Mouse (Mus musculus) kidney, postnatal 0 days (tissue): ENCODE measurements around the gene Agbl4. TPM values are rescaled to one million over a fixed set of nuclear protein-coding genes. Genes with fewer than 3 reads are reported as not detected.
A peak's percentile ranks its signal among the peaks of the same experiment; 100 is the strongest.

Source experiments
- ATAC-seq: fragments of 200-750 bp; cut with Nextera tagmentation; replicated peaks from 2 replicates; pipeline ENCODE4 v1.8.0; 2017; ENCODE audit warnings: low read depth, moderate number of reproducible peaks, moderate TSS enrichment, moderate library complexity; ENCODE audit not compliant: low FRiP score
- DNase-seq: peaks from one replicate; pipeline ENCODE4 v3.0.0-alpha.2; 2016; ENCODE audit warnings: low spot score
- H3K27ac ChIP-seq: fragments of 300-500 bp; sonication (generic); 2 replicates; pipeline ENCODE4 v1.5.1; 2014; ENCODE audit warnings: mild to moderate bottlenecking
- H3K27me3 ChIP-seq: fragments of 300-500 bp; sonication (generic); 2 replicates; pipeline ENCODE4 v1.6.1; 2014; ENCODE audit warnings: low read length, mixed read lengths; ENCODE audit not compliant: insufficient read depth
- H3K36me3 ChIP-seq: fragments of 300-500 bp; sonication (generic); 2 replicates; pipeline ENCODE4 v1.6.1; 2014; ENCODE audit warnings: low read length, mixed read lengths; ENCODE audit not compliant: insufficient read depth
- H3K4me1 ChIP-seq: fragments of 300-500 bp; sonication (generic); replicated peaks from 2 replicates; pipeline ENCODE4 v1.6.1; 2014; ENCODE audit warnings: antibody characterized with exemption, low read length, mixed read lengths; ENCODE audit not compliant: insufficient read depth
- H3K4me2 ChIP-seq: fragments of 300-500 bp; sonication (generic); 2 replicates; pipeline ENCODE4 v1.6.1; 2014; ENCODE audit warnings: mild to moderate bottlenecking, low read length, moderate library complexity, mixed read lengths
- H3K4me3 ChIP-seq: fragments of 300-500 bp; sonication (generic); replicated peaks from 2 replicates; pipeline ENCODE4 v1.5.1; 2014; ENCODE audit warnings: low read depth, low read length
- H3K9ac ChIP-seq: fragments of 300-500 bp; sonication (generic); 2 replicates; pipeline ENCODE4 v1.6.1; 2014; ENCODE audit warnings: low read depth, low read length
- H3K9me3 ChIP-seq: fragments of 300-500 bp; sonication (generic); replicated peaks from 2 replicates; pipeline ENCODE4 v1.6.1; 2016; ENCODE audit warnings: low read length, inconsistent platforms, mixed read lengths
- CTCF ChIP-seq: IDR thresholded peaks from 2 replicates; pipeline ENCODE4 v1.5.1; 2016; ENCODE audit warnings: antibody characterized with exemption, low read depth, mild to moderate bottlenecking, moderate library complexity
- WGBS: fragments of 180-500 bp; shearing (Covaris S2); extraction: QIAGEN DNeasy Blood & Tissue Kit; methylation state at CpG from one replicate; pipeline ENCODE4 v1.1.7; 2014; 5-methylcytosine and 5-hydroxymethylcytosine counted together
- polyA plus RNA-seq: library from polyadenylated mRNA; unstranded; fragments of >200 nt; fragmentation: Nextera tagmentation; extraction: Ambion mirVana; gene quantifications from 2 replicates; pipeline ENCODE4 v1.2.1, GENCODE M21; 2015

Agbl4 gene
- polyA plus RNA-seq, 1 experiment from 2014 or later, result 0.28 TPM

DNA sequence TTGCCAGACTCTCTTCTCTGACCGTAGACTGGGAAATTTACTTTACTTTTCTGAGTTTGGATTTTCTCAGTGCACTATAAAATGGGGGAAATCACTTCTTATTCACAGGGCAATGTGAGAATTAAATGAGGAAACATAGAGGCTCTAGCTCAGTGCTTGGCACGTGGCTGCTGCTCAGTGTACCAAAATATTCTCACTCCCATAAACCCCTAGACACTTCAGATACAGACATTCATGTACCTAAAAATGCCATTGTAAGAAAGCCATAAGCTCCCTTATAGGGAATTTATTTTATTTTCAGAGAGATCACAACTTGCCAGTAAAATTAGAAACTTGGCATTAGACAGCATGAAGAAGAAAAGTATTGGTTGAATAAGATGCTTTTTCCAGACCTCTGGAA lies 883.5 kb downstream of the Agbl4 start:
- 72% methylated on average over 2 of the region's 2 CpGs for WGBS
- TF ChIP-seq CTCF, result no peak
- Histone ChIP-seq H3K36me3 (no peaks in the 10 kb centered on the region), H3K9ac (no peak overlapping the region), H3K27ac (no peak overlapping the region), H3K27me3 (no peaks in the 10 kb centered on the region), H3K9me3 (no peaks in the 10 kb centered on the region), H3K4me1 (no peaks in the 10 kb centered on the region), H3K4me2 (no peak overlapping the region), H3K4me3 (no peak overlapping the region)
- ATAC-seq (no peak), DNase-seq (no peak)

DNA sequence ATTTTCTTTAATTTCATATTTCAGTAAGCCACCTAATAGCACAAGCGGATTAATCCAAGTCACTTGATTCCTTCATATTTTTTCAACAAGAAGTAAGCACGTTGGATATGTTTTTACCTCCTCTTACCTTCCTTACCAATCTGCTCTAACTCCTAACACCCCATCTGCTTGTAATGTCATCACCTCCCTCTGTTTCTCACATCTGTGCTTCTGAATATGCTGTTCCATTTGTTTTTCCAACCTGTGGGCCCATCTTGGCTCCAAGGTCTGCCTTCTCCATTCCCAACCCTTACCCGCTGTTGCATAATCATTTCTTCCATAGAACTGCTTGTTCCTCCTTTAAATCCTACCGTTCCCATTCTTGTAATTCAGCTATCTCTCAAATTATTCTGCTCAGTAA lies 884.4 kb downstream of the Agbl4 start:
- H3K36me3 ChIP-seq, result no peaks in the 10 kb centered on the region
- no peak overlapping the region for H3K4me2 ChIP-seq
- no peak overlapping the region for H3K4me3 ChIP-seq
- DNase-seq, result no peak
- 92% methylated on average over 4 of the region's 4 CpGs for WGBS
- no peak for ATAC-seq
- no peak overlapping the region for H3K9ac ChIP-seq
- H3K4me1 ChIP-seq, result no peaks in the 10 kb centered on the region
- H3K9me3 ChIP-seq, result no peaks in the 10 kb centered on the region
- H3K27ac ChIP-seq, result no peak overlapping the region
- no peaks in the 10 kb centered on the region for H3K27me3 ChIP-seq
- TF ChIP-seq CTCF, result no peak

DNA sequence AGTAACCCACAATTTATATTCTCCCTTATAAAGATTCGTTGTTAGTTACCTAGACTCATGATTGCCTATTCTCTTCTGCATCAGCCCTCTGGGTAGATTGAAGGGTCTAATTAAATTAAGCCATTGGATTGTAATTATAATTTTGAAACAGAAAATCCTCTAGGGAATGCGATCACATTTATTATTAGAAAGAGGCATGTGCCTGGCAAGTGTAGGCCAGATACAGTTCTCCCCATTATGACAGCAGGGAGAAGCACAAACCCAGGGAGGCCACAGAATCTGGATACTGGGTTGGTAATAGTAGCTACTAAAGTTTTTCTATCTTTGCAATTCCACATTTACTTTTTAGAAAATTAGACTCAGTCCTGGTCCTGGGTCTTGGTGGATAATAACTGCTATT lies 887.2 kb downstream of the Agbl4 start:
- H3K27ac ChIP-seq, result no peak overlapping the region
- no peaks in the 10 kb centered on the region for H3K27me3 ChIP-seq
- no peak for ATAC-seq
- no peaks in the 10 kb centered on the region for H3K4me1 ChIP-seq
- H3K4me2 ChIP-seq, result no peak overlapping the region
- no peak for DNase-seq
- no peak for TF ChIP-seq CTCF
- no peak overlapping the region for H3K9ac ChIP-seq
- H3K4me3 ChIP-seq, result no peak overlapping the region
- no peaks in the 10 kb centered on the region for H3K36me3 ChIP-seq
- WGBS, result 88% methylated on average over 2 of the region's 2 CpGs
- no peaks in the 10 kb centered on the region for H3K9me3 ChIP-seq

DNA sequence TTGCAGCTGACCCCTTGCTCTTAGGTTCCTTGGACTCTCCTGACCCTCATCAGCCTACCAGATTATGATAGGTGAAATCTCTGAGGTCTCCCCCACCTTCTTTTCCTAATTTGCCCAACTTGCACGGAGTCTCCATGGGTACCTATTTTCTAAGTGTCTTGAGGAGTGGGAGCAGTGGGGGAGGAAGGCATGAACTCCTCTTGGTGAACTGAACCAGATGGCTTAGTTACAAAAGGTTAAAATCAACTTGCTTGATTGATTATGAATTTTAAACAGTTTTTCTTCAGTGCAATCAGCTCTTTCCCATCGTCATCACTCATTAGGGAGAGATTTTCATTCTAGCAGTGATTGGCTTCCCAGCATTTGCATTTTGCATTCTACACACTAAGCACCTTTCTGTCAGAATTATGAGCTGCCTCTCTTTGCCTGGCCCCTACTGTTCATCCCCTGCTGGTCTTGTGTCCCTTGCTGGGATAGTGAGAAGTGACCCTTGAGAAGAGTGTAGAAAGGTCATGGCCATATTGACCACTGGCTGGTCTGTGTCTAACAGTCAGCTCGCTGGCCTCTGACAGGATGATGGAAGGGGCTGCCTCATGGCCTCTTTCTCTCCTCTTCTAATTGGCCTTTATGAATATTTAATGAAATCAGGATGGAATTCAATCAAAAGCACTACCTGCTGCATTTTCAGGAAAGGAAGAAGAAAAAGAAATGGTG lies 897.2 kb downstream of the Agbl4 start:
- H3K4me2 ChIP-seq, result no peak overlapping the region
- H3K4me3 ChIP-seq, result no peak overlapping the region
- H3K36me3 ChIP-seq, result no peaks in the 10 kb centered on the region
- no peak for TF ChIP-seq CTCF
- DNase-seq (no peak), ATAC-seq (no peak)
- H3K4me1 ChIP-seq, result no peaks in the 10 kb centered on the region
- no peak overlapping the region for H3K27ac ChIP-seq
- H3K9me3 ChIP-seq, result no peaks in the 10 kb centered on the region
- no peaks in the 10 kb centered on the region for H3K27me3 ChIP-seq
- no peak overlapping the region for H3K9ac ChIP-seq
- 66% methylated on average over 3 of the region's 3 CpGs for WGBS

DNA sequence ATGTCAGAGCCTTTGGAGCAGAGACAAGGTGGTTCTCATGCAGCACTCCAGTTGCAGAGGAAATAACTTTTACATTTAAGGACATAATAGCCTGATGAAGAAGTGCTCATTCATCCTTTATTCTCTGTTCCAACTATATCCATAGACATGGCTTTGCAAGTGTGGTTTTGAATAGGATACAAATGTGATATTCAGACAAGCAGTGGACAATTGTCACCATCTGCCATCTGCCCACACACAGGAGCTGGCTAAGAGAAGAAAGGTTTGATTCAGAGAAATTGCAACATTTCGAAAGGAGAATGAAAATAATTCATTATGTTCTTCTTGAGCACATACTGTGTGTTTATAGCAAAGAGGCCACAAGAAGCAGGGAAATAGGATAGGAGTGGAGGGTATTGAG lies 909.1 kb downstream of the Agbl4 start:
- no peak for TF ChIP-seq CTCF

DNA sequence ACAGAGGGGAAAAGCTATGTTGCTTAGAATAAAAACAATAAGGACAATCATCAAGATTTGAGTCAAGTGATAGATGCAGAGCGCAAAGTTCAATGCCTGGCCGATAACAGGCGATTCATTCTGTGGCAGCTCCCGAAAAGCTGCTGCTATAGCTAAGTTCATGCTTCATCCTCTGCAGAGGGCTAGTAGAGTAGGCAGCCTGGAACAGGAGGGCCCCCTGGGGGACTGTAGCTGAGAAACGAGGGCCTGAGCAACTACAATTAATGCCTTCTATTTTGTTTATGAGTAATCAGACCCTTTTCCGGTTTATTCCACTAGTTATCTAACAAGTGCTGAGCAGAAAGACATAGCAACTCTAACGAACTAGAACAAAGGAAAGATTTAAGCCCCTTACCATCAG lies 909.7 kb downstream of the Agbl4 start:
- Histone ChIP-seq H3K9me3 (no peaks in the 10 kb centered on the region; the same call in 1 of the 2 replicates), H3K9ac (no peak overlapping the region), H3K27ac (no peak overlapping the region), H3K4me1 (no peaks in the 10 kb centered on the region), H3K36me3 (no peaks in the 10 kb centered on the region), H3K4me3 (no peak overlapping the region), H3K27me3 (no peaks in the 10 kb centered on the region), H3K4me2 (no peak overlapping the region)
- ATAC-seq (no peak), DNase-seq (no peak)
- TF ChIP-seq CTCF, result peak; percentile 31; the same call in 1 of the 2 replicates
- whole genome bisulfite sequencing, result 61% methylated on average over 7 of the region's 7 CpGs

More for the DNA sequence above, 909.1 kb downstream of the Agbl4 start:
- Histone ChIP-seq H3K9ac (no peak overlapping the region), H3K4me2 (no peak overlapping the region), H3K4me1 (no peaks in the 10 kb centered on the region), H3K27me3 (no peaks in the 10 kb centered on the region), H3K27ac (no peak overlapping the region), H3K36me3 (no peaks in the 10 kb centered on the region), H3K9me3 (no peaks in the 10 kb centered on the region; the same call in 1 of the 2 replicates), H3K4me3 (no peak overlapping the region)
- 89% methylated on average over 1 of the region's 1 CpGs for WGBS
- no peak for DNase-seq
- ATAC-seq, result no peak

DNA sequence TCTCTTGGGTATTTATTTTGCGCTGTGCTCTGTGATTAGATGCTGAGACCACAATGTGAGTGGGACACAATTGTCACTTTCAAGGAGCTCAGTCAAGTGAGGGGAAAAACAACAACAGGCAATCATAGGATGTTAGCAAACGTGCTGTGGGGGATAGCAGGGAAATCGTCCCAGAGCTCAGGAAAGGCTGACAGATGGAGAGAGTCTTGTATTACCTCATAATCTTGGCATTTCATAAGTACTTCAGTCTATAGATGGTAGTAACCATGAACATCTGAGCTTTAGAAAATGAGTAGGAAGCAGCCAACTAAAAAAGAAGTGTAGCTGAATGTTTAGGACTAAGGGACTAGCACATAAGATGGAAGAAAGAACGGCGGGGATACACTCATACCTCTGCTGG lies 910.2 kb downstream of the Agbl4 start:
- H3K9me3 ChIP-seq, result no peaks in the 10 kb centered on the region; the same call in 1 of the 2 replicates
- H3K27ac ChIP-seq, result no peak overlapping the region
- no peak for ATAC-seq
- 60% methylated on average over 5 of the region's 5 CpGs for WGBS
- no peaks in the 10 kb centered on the region for H3K27me3 ChIP-seq
- no peak for TF ChIP-seq CTCF
- H3K4me2 ChIP-seq, result no peak overlapping the region
- H3K4me3 ChIP-seq, result no peak overlapping the region
- no peaks in the 10 kb centered on the region for H3K4me1 ChIP-seq
- H3K36me3 ChIP-seq, result no peaks in the 10 kb centered on the region
- no peak overlapping the region for H3K9ac ChIP-seq
- no peak for DNase-seq
